Mouse (Mus musculus) cortical plate, adult 2 months (tissue): ENCODE results near the gene Klk1b4.
"Not testable (repeated sequence)": the region's sequence is repeated elsewhere in the genome, so short reads cannot be mapped to it uniquely, and the experiment has no call there.

Source experiments
- CTCF ChIP-seq: fragments of 200-500 bp; IDR thresholded peaks from 2 replicates; pipeline ENCODE4 v1.5.1; 2011; ENCODE audit warnings: mild to moderate bottlenecking, control low read depth, low read length; ENCODE audit not compliant: insufficient read depth; ENCODE audit errors: extremely low read depth
- POLR2A ChIP-seq: fragments of 200-500 bp; IDR thresholded peaks from 2 replicates; pipeline ENCODE4 v1.6.1; 2011; ENCODE audit warnings: mild to moderate bottlenecking, low read length, control low read depth; ENCODE audit not compliant: insufficient read depth; ENCODE audit errors: extremely low read depth

- not testable (repeated sequence) for TF ChIP-seq CTCF, POLR2A
Measured at GRCm38 (mm10) chr7:44187936-44188335, 19.3 kb upstream of the Klk1b4 start, which contains the start of gene Klk1b24.
